Mouse (Mus musculus): ENCODE data around the gene Fga.

- TF ChIP-seq CTCF (IDR thresholded peaks at IDR 0.05; ENCODE audit: low read depth), result no peak
- TF ChIP-seq EP300 (IDR thresholded peaks at IDR 0.05; ENCODE audit: low read depth), result no peak
Measured at GRCm38 (mm10) chr3:83068869-83069268, 43.0 kb downstream of the Fga start.

Data from heart, postnatal 0 days (tissue).